Mouse (Mus musculus): Measurements from ENCODE around the gene Supt5.
"Not testable (repeated sequence)": the region's sequence is repeated elsewhere in the genome, so short reads cannot be mapped to it uniquely, and the experiment has no call there.

- TF ChIP-seq CTCF (IDR thresholded peaks at IDR 0.05; ENCODE audit: insufficient read depth, low read length); POLR2A (IDR thresholded peaks at IDR 0.05; ENCODE audit: borderline replicate concordance, extremely low read depth, low read depth, low read length): not testable (repeated sequence)
Measured at GRCm38 (mm10) chr7:28387384-28387783, 48.8 kb upstream of the Supt5 start.

Data from lung, adult 2 months (tissue).